Mouse (Mus musculus) liver, postnatal 0 days (tissue): ENCODE data around the gene Hlcs.

ENCODE experiments used
- CTCF ChIP-seq: sonication (generic); IDR thresholded peaks from 2 replicates; pipeline ENCODE4 v1.5.1; 2016; ENCODE audit warnings: antibody characterized with exemption, low read depth
- EP300 ChIP-seq: IDR thresholded peaks from 2 replicates; pipeline ENCODE4 v1.6.1; 2016; ENCODE audit warnings: antibody characterized with exemption, low read depth, mild to moderate bottlenecking

DNA sequence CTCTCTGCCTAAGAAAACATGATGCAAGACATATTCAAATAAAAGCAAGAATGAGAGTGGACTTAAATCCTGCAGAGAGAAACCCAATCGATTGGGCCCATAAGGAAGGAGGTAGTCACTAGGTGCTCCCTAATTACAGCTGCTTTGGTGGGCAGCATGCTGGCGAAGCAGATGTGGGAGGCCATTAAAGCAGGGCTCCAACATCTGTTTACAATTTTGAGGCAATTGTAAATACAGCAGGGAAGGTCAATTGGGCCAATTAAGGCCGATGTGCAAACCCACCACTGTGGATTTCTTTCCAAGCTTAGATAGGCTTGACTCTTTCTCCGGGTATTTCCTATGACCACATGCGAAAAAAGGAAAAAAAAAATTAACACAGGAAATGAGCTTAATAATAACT lies 117.5 kb downstream of the Hlcs start:
- TF ChIP-seq CTCF (no peak), EP300 (no peak)
